Mouse (Mus musculus): Measurements from ENCODE around the gene Prodh2.

Prodh2 gene

GRCm38 (mm10) chr7:30549880-30550279 is 56.5 kb downstream of the Prodh2 start:
- DNase-seq (ENCODE audit: low spot score in 2 of 2): no peak

DNA sequence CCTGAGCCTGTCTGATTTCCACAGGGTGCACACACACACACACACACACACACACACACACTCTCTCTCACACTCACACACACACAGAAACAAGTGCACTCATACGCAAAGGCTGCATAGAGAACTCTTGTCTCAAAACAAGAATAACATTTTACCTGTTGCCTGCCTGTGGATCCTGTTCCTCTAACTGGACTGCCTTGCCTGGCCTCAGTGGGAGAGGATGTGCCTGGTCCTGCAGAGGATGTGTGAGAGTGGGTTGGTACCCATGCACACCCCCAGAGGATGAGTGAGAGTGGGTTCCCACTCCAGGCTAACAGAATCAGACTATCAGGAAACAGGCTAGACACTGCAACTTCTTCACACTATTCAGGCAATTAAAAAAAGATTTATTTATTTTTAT is 57.2 kb downstream of the Prodh2 start:
- DNase-seq (ENCODE audit: low spot score in 2 of 2): no peak

GRCm38 (mm10) chr7:30551445-30552101 is 58.2 kb downstream of the Prodh2 start:
- no peak for DNase-seq (ENCODE audit: low spot score in 2 of 2)

GRCm38 (mm10) chr7:30552102-30553020 is 58.9 kb downstream of the Prodh2 start, which contains the start of the genes Hspb6 and Proser3:
Gene Hspb6 (plus strand): TSS chr7:30552178.
Gene Proser3 (minus strand): TSS chr7:30552299.
- peak; percentile 99 for DNase-seq (ENCODE audit: low spot score in 2 of 2)

GRCm38 (mm10) chr7:30553021-30553589 is 59.7 kb downstream of the Prodh2 start:
- DNase-seq (ENCODE audit: low spot score in 2 of 2): peak in 1 of 2 experiments; percentile 63

- DNase-seq (ENCODE audit: low spot score in 2 of 2): no peak
Measured at GRCm38 (mm10) chr7:30553810-30554584, 60.6 kb downstream of the Prodh2 start.

- peak in 1 of 2 experiments; percentile 33 for DNase-seq (ENCODE audit: low spot score in 2 of 2)
Measured at GRCm38 (mm10) chr7:30556894-30557536, 63.6 kb downstream of the Prodh2 start.

DNA sequence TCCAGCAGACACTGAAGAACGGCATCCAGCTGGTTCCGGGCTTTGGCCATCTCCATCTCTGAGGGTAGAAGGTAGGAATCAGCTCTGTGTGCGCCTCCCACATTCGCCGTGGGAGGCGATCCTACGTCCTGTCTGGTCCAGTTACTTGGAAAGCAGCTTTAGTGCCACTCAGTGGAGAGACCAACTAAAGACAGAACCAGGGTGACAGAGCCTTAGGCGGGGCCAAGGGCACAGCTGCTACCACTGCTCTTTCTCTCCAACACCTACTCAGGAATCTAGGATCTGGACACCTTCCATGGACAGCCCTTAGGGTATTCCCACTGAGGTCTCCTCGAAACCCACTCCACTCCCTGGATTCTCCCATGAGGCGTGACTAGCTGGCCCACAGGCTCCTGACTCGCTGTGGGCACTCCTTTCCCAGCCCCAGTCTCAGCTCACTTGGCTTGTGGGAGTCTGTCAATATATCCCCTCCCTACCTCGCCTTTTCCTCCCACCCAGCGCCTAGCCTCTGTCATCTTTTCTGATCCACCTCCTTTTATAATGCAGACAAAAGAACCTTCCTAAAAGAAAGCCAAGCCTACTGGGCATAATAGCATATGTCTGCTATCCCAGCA is 64.6 kb downstream of the Prodh2 start:
- no peak for DNase-seq (ENCODE audit: low spot score in 2 of 2)

DNA sequence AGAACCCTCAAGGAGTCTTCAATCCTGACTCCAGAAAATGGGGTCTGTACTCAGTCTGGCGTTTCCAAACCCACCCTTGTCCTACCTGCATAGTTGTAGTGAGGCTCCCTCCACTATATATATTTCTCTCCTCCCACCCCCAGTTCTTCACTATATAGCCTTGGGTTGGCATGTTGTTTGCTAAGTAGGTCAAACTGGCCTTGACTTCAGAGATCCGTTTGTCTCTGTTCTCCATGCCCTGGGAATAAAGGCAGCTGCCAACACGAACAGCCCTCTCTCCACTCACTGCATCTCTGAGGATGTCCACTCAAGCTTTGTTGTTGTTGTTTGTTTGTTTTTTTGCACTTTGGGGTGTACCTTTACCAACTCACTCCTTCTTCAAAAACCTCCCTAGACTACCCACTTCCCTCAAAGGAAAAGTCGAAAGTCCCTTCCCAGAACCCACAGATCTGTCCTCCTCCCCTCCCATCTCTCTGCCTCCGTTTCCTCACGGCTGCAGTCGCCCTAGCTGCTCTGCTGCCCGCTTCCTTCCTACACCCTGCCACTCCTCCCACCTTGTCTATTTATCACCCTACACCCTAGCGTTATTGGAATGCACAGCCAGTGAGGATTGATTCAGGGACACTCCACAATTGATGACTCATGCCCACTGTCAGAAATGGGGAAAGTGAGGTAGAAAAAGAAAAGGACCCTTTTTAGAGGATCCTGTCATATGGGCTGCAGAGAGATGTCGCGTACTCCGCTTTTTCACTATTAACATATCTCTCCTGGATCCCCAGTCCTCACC is 65.4 kb downstream of the Prodh2 start:
- DNase-seq (ENCODE audit: low spot score in 2 of 2): no peak

- peak; percentile 99 for DNase-seq (ENCODE audit: low spot score in 2 of 2)
Measured at GRCm38 (mm10) chr7:30559443-30559954, 66.1 kb downstream of the Prodh2 start, which contains the start of gene Lin37. Gene Lin37 (minus strand): TSS chr7:30559838.

DNA sequence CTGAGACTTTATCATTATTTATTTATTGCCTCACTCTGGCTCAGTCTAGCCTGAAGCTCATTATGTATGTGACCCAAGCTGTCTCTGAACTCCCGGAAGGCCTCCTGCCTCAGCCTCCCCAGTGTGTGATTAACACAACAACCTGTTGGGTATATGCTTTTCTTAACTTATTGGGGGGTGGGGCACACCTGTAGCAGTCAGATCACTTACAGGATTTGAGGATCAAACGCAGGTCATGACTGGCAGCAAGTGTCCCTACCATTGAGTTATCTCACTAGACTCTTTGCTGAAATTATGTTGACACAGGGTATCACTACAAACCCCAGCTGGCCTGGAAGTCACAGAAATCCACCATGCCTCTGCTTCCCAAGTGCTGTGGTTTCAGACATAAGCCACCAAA is 66.9 kb downstream of the Prodh2 start:
- no peak for DNase-seq (ENCODE audit: low spot score in 2 of 2)

GRCm38 (mm10) chr7:30562526-30563116 is 69.2 kb downstream of the Prodh2 start:
- no peak for DNase-seq (ENCODE audit: low spot score in 2 of 2)

Measured in right cerebral cortex, postnatal 10 days (tissue).